Mouse (Mus musculus) heart, embryonic 15.5 days (tissue): ENCODE measurements around the gene Tfe3. TPM values are rescaled to one million over a fixed set of nuclear protein-coding genes. Genes with fewer than 3 reads are reported as not detected.
A peak's percentile ranks its signal among the peaks of the same experiment; 100 is the strongest.
"Not testable (repeated sequence)": the region's sequence is repeated elsewhere in the genome, so short reads cannot be mapped to it uniquely, and the experiment has no call there.

ENCODE experiments used
- ATAC-seq: fragments of 200-750 bp; cut with Nextera tagmentation; replicated peaks from 2 replicates; pipeline ENCODE4 v1.8.0; 2017; ENCODE audit warnings: low read depth, moderate TSS enrichment; ENCODE audit not compliant: insufficient number of reproducible peaks, insufficient read depth, low FRiP score
- H3K27ac ChIP-seq: fragments of 300-500 bp; sonication (generic); 2 replicates; pipeline ENCODE4 v1.5.1; 2015; ENCODE audit warnings: mild to moderate bottlenecking, inconsistent platforms
- H3K27me3 ChIP-seq: fragments of 300-500 bp; sonication (generic); 2 replicates; pipeline ENCODE4 v1.6.1; 2015; ENCODE audit warnings: inconsistent platforms
- H3K36me3 ChIP-seq: fragments of 300-500 bp; sonication (generic); 2 replicates; pipeline ENCODE4 v1.6.1; 2015; ENCODE audit warnings: mild to moderate bottlenecking, inconsistent platforms
- H3K4me1 ChIP-seq: fragments of 300-500 bp; sonication (generic); replicated peaks from 2 replicates; pipeline ENCODE4 v1.6.1; 2015; ENCODE audit warnings: inconsistent platforms
- H3K4me2 ChIP-seq: fragments of 300-500 bp; sonication (generic); 2 replicates; pipeline ENCODE4 v1.6.1; 2015; ENCODE audit warnings: inconsistent platforms, mild to moderate bottlenecking, moderate library complexity
- H3K4me3 ChIP-seq: fragments of 300-500 bp; sonication (generic); 2 replicates; pipeline ENCODE4 v1.5.1; 2015; ENCODE audit warnings: mild to moderate bottlenecking, inconsistent platforms
- H3K9ac ChIP-seq: fragments of 300-500 bp; sonication (generic); 2 replicates; pipeline ENCODE4 v1.6.1; 2015; ENCODE audit warnings: mild to moderate bottlenecking, inconsistent platforms
- H3K9me3 ChIP-seq: fragments of 300-500 bp; sonication (generic); replicated peaks from 2 replicates; pipeline ENCODE4 v1.6.1; 2016; ENCODE audit warnings: inconsistent platforms
- WGBS: fragments of 180-500 bp; shearing (Covaris S2); methylation state at CpG from one replicate; pipeline ENCODE4 v1.1.7; 2015; ENCODE audit warnings: mixed read lengths; 5-methylcytosine and 5-hydroxymethylcytosine counted together
- polyA plus RNA-seq: library from polyadenylated mRNA; unstranded; fragments of >200 nt; fragmentation: Nextera tagmentation; extraction: Ambion mirVana; gene quantifications from 2 replicates; pipeline ENCODE4 v1.2.1, GENCODE M21; 2015

The Tfe3 gene
- polyA plus RNA-seq, 1 experiment from 2014 or later = 16.6 TPM

GRCm38 (mm10) chrX:7753627-7754026 lies 8.7 kb upstream of the Tfe3 start:
- WGBS = 18% methylated on average over 3 of the region's 3 CpGs
- not testable (repeated sequence) for ATAC-seq, H3K27me3 ChIP-seq, H3K27ac ChIP-seq, H3K36me3 ChIP-seq, H3K4me3 ChIP-seq, H3K9ac ChIP-seq, H3K4me1 ChIP-seq, H3K4me2 ChIP-seq, H3K9me3 ChIP-seq

- peak; percentile 11; the same call in 1 of the 2 replicates for ATAC-seq
- peak overlapping the region; percentile 76 for H3K4me3 ChIP-seq
- H3K4me2 ChIP-seq = peak overlapping the region; percentile 71
- 9% methylated on average over 21 of the region's 21 CpGs for WGBS
- H3K4me1 ChIP-seq = peaks cover 19% of the 10 kb centered on the region
- H3K27me3 ChIP-seq = no peaks in the 10 kb centered on the region
- no peaks in the 10 kb centered on the region for H3K9me3 ChIP-seq
- H3K36me3 ChIP-seq = peaks cover 6% of the 10 kb centered on the region
- H3K9ac ChIP-seq = peak overlapping the region; percentile 74
- peak overlapping the region; percentile 81 for H3K27ac ChIP-seq
These were observed 499 bp downstream of the Tfe3 start for GRCm38 (mm10) chrX:7762921-7763197.

GRCm38 (mm10) chrX:7763631-7764393 lies 1.5 kb downstream of the Tfe3 start:
- Histone ChIP-seq H3K36me3 (peaks cover 8% of the 10 kb centered on the region), H3K27me3 (no peaks in the 10 kb centered on the region), H3K27ac (peak overlapping the region; percentile 81), H3K4me1 (peaks cover 19% of the 10 kb centered on the region), H3K9ac (peak overlapping the region; percentile 74), H3K4me3 (peak overlapping the region; percentile 76), H3K9me3 (no peaks in the 10 kb centered on the region), H3K4me2 (peak overlapping the region; percentile 71)
- WGBS = 9% methylated on average over 22 of the region's 22 CpGs
- no peak for ATAC-seq

- no peak for ATAC-seq
- H3K27me3 ChIP-seq = no peaks in the 10 kb centered on the region
- 22% methylated on average over 9 of the region's 9 CpGs for WGBS
- peaks cover 12% of the 10 kb centered on the region for H3K36me3 ChIP-seq
- H3K9me3 ChIP-seq = no peaks in the 10 kb centered on the region
- 0 out of 2 replicates have a peak overlapping the region, but pooled peaks have one; percentile 74 for H3K9ac ChIP-seq
- 0 out of 2 replicates have a peak overlapping the region, but pooled peaks have one; percentile 47 for H3K27ac ChIP-seq
- peak overlapping the region; percentile 71 for H3K4me2 ChIP-seq
- peaks cover 19% of the 10 kb centered on the region for H3K4me1 ChIP-seq
- peak overlapping the region; percentile 76 for H3K4me3 ChIP-seq
These were observed 2.4 kb downstream of the Tfe3 start for GRCm38 (mm10) chrX:7764657-7765280.

GRCm38 (mm10) chrX:7765281-7765670 lies 2.9 kb downstream of the Tfe3 start:
- peak overlapping the region; percentile 47; the same call in 1 of the 2 replicates for H3K27ac ChIP-seq
- H3K36me3 ChIP-seq = peaks cover 17% of the 10 kb centered on the region
- no peak for ATAC-seq
- H3K4me3 ChIP-seq = peak overlapping the region; percentile 76
- peaks cover 19% of the 10 kb centered on the region for H3K4me1 ChIP-seq
- no peak overlapping the region for H3K9ac ChIP-seq
- H3K4me2 ChIP-seq = peak overlapping the region; percentile 71
- 30% methylated on average over 13 of the region's 13 CpGs for WGBS
- H3K9me3 ChIP-seq = no peaks in the 10 kb centered on the region
- no peaks in the 10 kb centered on the region for H3K27me3 ChIP-seq

GRCm38 (mm10) chrX:7765764-7766163 lies 3.4 kb downstream of the Tfe3 start:
- H3K36me3 ChIP-seq = peaks cover 18% of the 10 kb centered on the region
- H3K9ac ChIP-seq = no peak overlapping the region
- WGBS = 20% methylated on average over 11 of the region's 11 CpGs
- H3K4me2 ChIP-seq = peak overlapping the region; percentile 71
- peak overlapping the region; percentile 47; the same call in 1 of the 2 replicates for H3K27ac ChIP-seq
- H3K9me3 ChIP-seq = no peaks in the 10 kb centered on the region
- peak overlapping the region; percentile 76 for H3K4me3 ChIP-seq
- peak; percentile 25; the same call in 1 of the 2 replicates for ATAC-seq
- no peaks in the 10 kb centered on the region for H3K27me3 ChIP-seq
- H3K4me1 ChIP-seq = peaks cover 19% of the 10 kb centered on the region

GRCm38 (mm10) chrX:7769302-7770017 lies 7.1 kb downstream of the Tfe3 start:
- peaks cover 18% of the 10 kb centered on the region for H3K36me3 ChIP-seq
- no peak for ATAC-seq
- WGBS = 85% methylated on average over 7 of the region's 7 CpGs

GRCm38 (mm10) chrX:7772766-7773165 lies 10.4 kb downstream of the Tfe3 start:
- Histone ChIP-seq H3K27ac (no peak overlapping the region), H3K36me3 (peaks cover 13% of the 10 kb centered on the region), H3K4me1 (no peaks in the 10 kb centered on the region), H3K9ac (no peak overlapping the region), H3K27me3 (no peaks in the 10 kb centered on the region), H3K4me2 (no peak overlapping the region), H3K4me3 (no peak overlapping the region), H3K9me3 (no peaks in the 10 kb centered on the region)
- no peak for ATAC-seq
- 60% methylated on average over 2 of the region's 2 CpGs for WGBS

More at GRCm38 (mm10) chrX:7769302-7770017, 7.1 kb downstream of the Tfe3 start:
- Histone ChIP-seq H3K4me1 (peaks cover 13% of the 10 kb centered on the region), H3K27ac (no peak overlapping the region), H3K9ac (no peak overlapping the region), H3K27me3 (no peaks in the 10 kb centered on the region), H3K4me2 (no peak overlapping the region), H3K9me3 (no peaks in the 10 kb centered on the region), H3K4me3 (no peak overlapping the region)

GRCm38 (mm10) chrX:7775501-7776205 lies 13.3 kb downstream of the Tfe3 start:
- H3K4me3 ChIP-seq = no peak overlapping the region
- H3K4me2 ChIP-seq = no peak overlapping the region
- H3K4me1 ChIP-seq = no peaks in the 10 kb centered on the region
- no peaks in the 10 kb centered on the region for H3K9me3 ChIP-seq
- H3K27ac ChIP-seq = no peak overlapping the region
- no peaks in the 10 kb centered on the region; the same call in 1 of the 2 replicates for H3K36me3 ChIP-seq
- WGBS = 71% methylated on average over 9 of the region's 9 CpGs
- ATAC-seq = no peak
- no peaks in the 10 kb centered on the region for H3K27me3 ChIP-seq
- no peak overlapping the region for H3K9ac ChIP-seq

GRCm38 (mm10) chrX:7776329-7777082 lies 14.1 kb downstream of the Tfe3 start:
- no peak overlapping the region for H3K4me3 ChIP-seq
- no peaks in the 10 kb centered on the region for H3K9me3 ChIP-seq
- no peaks in the 10 kb centered on the region for H3K4me1 ChIP-seq
- H3K27me3 ChIP-seq = no peaks in the 10 kb centered on the region
- no peak overlapping the region for H3K4me2 ChIP-seq
- H3K36me3 ChIP-seq = no peaks in the 10 kb centered on the region
- H3K9ac ChIP-seq = no peak overlapping the region
- no peak overlapping the region for H3K27ac ChIP-seq
- WGBS = 44% methylated on average over 8 of the region's 8 CpGs
- 0 out of 2 replicates have a peak, but pooled peaks have one; percentile 27 for ATAC-seq
